Mouse (Mus musculus) small intestine, adult 2 months (tissue): ENCODE results near the gene Slc38a10. TPM values are rescaled to one million over a fixed set of nuclear protein-coding genes. Genes with fewer than 3 reads are reported as not detected.

Experiments used
- H3K27ac ChIP-seq: fragments of 200-500 bp; 2 replicates; pipeline ENCODE4 v1.5.1; 2012; ENCODE audit warnings: low read depth, low read length, control low read depth, inconsistent platforms; ENCODE audit not compliant: insufficient read depth
- H3K27me3 ChIP-seq: fragments of 200-500 bp; 2 replicates; pipeline ENCODE4 v1.6.1; 2012; ENCODE audit warnings: mild to moderate bottlenecking, moderate library complexity, low read length, inconsistent platforms; ENCODE audit not compliant: control insufficient read depth, insufficient read depth
- H3K36me3 ChIP-seq: fragments of 200-500 bp; 2 replicates; pipeline ENCODE4 v1.6.1; 2012; ENCODE audit warnings: mild to moderate bottlenecking, low read length, control low read depth, inconsistent platforms; ENCODE audit not compliant: control insufficient read depth, insufficient read depth
- H3K4me1 ChIP-seq: fragments of 200-500 bp; 2 replicates; pipeline ENCODE4 v1.6.1; 2012; ENCODE audit warnings: low read length, inconsistent platforms, mixed read lengths; ENCODE audit not compliant: control insufficient read depth, insufficient read depth, insufficient read length
- H3K4me3 ChIP-seq: fragments of 200-500 bp; 2 replicates; pipeline ENCODE4 v1.5.1; 2012; ENCODE audit warnings: low read depth, mild to moderate bottlenecking, control low read depth, inconsistent platforms, low read length, moderate library complexity
- CTCF ChIP-seq: fragments of 200-500 bp; IDR thresholded peaks from 2 replicates; pipeline ENCODE4 v1.5.1; 2012; ENCODE audit warnings: low read depth, mild to moderate bottlenecking, control low read depth, inconsistent platforms, low read length, moderate library complexity, mixed read lengths; ENCODE audit not compliant: insufficient replicate concordance, insufficient read length; ENCODE audit errors: extremely low read depth
- POLR2A ChIP-seq: fragments of 200-500 bp; IDR thresholded peaks from 2 replicates; pipeline ENCODE4 v1.6.1; 2012; ENCODE audit warnings: low read depth, mild to moderate bottlenecking, control low read depth, inconsistent platforms, low read length, moderate library complexity
- WGBS: fragments of 180-500 bp; shearing (Covaris S2); methylation state at CpG from one replicate; pipeline ENCODE4 v1.1.7; 2018; 5-methylcytosine and 5-hydroxymethylcytosine counted together
- polyA plus RNA-seq: library from polyadenylated mRNA; depleted of rRNA; stranded (reverse); fragments of >200 nt; gene quantifications from 2 replicates; pipeline ENCODE4 v1.2.3, GENCODE M21; 2012; rRNA removed

The Slc38a10 gene
- polyA plus RNA-seq, 1 experiment: 108 TPM

GRCm38 (mm10) chr11:120064006-120064667 lies 87.0 kb downstream of the Slc38a10 start:
- H3K4me3 ChIP-seq: no peak overlapping the region
- WGBS: 87% methylated on average over 13 of the region's 13 CpGs
- H3K36me3 ChIP-seq: no peaks in the 10 kb centered on the region
- peaks cover 4% of the 10 kb centered on the region; the same call in 1 of the 2 replicates for H3K4me1 ChIP-seq
- TF ChIP-seq CTCF: no peak
- no peak for TF ChIP-seq POLR2A
- no peaks in the 10 kb centered on the region for H3K27me3 ChIP-seq
- no peak overlapping the region for H3K27ac ChIP-seq

GRCm38 (mm10) chr11:120063326-120063725 lies 87.8 kb downstream of the Slc38a10 start:
- no peak overlapping the region for H3K27ac ChIP-seq
- no peak overlapping the region for H3K4me3 ChIP-seq
- no peaks in the 10 kb centered on the region for H3K27me3 ChIP-seq
- WGBS: 87% methylated on average over 5 of the region's 5 CpGs
- H3K36me3 ChIP-seq: no peaks in the 10 kb centered on the region
- TF ChIP-seq POLR2A (no peak), CTCF (no peak)
- H3K4me1 ChIP-seq: peaks cover 4% of the 10 kb centered on the region; the same call in 1 of the 2 replicates

GRCm38 (mm10) chr11:120060634-120061033 lies 90.5 kb downstream of the Slc38a10 start:
- H3K4me1 ChIP-seq: peaks cover 4% of the 10 kb centered on the region; the same call in 1 of the 2 replicates
- no peak for TF ChIP-seq POLR2A
- TF ChIP-seq CTCF: no peak
- H3K27ac ChIP-seq: no peak overlapping the region
- H3K27me3 ChIP-seq: no peaks in the 10 kb centered on the region
- WGBS: 42% methylated on average over 8 of the region's 8 CpGs
- H3K36me3 ChIP-seq: no peaks in the 10 kb centered on the region
- H3K4me3 ChIP-seq: no peak overlapping the region

- TF ChIP-seq CTCF (no peak), POLR2A (no peak)
- no peaks in the 10 kb centered on the region for H3K36me3 ChIP-seq
- H3K27ac ChIP-seq: no peak overlapping the region
- peaks cover 4% of the 10 kb centered on the region; the same call in 1 of the 2 replicates for H3K4me1 ChIP-seq
- no peaks in the 10 kb centered on the region for H3K27me3 ChIP-seq
- 85% methylated on average over 12 of the region's 12 CpGs for WGBS
- H3K4me3 ChIP-seq: no peak overlapping the region
These were observed 95.0 kb downstream of the Slc38a10 start for GRCm38 (mm10) chr11:120055953-120056732.

Other genes with a start within 250 kb of the Slc38a10 start
- 69.0 and 137 TPM in 2 replicates for gene Chmp6, start 237.9 kb downstream of the Slc38a10 start, polyA plus RNA-seq
- 10.7 and 12.7 TPM in 2 replicates for gene Baiap2, start 208.6 kb downstream of the Slc38a10 start, polyA plus RNA-seq
- 4.6 and 6.0 TPM in 2 replicates for gene Aatk, start 104.2 kb downstream of the Slc38a10 start, polyA plus RNA-seq
- 3.2 TPM in 2 replicates for gene Cep131, start 64.5 kb downstream of the Slc38a10 start, polyA plus RNA-seq
- 47.0 and 79.3 TPM in 2 replicates for gene Tepsin, start 52.6 kb downstream of the Slc38a10 start, polyA plus RNA-seq
- 47.0 and 74.1 TPM in 2 replicates for gene Ndufaf8, start 52.4 kb downstream of the Slc38a10 start, polyA plus RNA-seq
- 7.0 and 15.4 TPM in 2 replicates for gene Bahcc1, start 81.6 kb upstream of the Slc38a10 start, polyA plus RNA-seq
- gene Actg1, start 197.2 kb upstream of the Slc38a10 start, polyA plus RNA-seq: 927 and 1,318 TPM in 2 replicates
- not detected in 2 replicates for gene Fscn2, start 210.2 kb upstream of the Slc38a10 start, polyA plus RNA-seq
- gene Faap100, start 227.4 kb upstream of the Slc38a10 start, polyA plus RNA-seq: 32.0 and 49.2 TPM in 2 replicates